Mouse (Mus musculus) forebrain, postnatal 0 days (tissue): ENCODE results near the gene Pcgf2. TPM values are rescaled to one million over a fixed set of nuclear protein-coding genes. Genes with fewer than 3 reads are reported as not detected.
"Not testable (repeated sequence)": the region's sequence is repeated elsewhere in the genome, so short reads cannot be mapped to it uniquely, and the experiment has no call there.

Experiments used
- ATAC-seq: fragments of 200-750 bp; cut with Nextera tagmentation; 2 replicates; pipeline ENCODE4 v1.8.0; 2017; ENCODE audit warnings: mild to moderate bottlenecking, moderate library complexity
- DNase-seq: peaks from one replicate; pipeline ENCODE4 v3.0.0-alpha.2; 2015
- H3K27ac ChIP-seq: fragments of 300-500 bp; sonication (generic); 2 replicates; pipeline ENCODE4 v1.5.1; 2014; ENCODE audit warnings: low read depth, mild to moderate bottlenecking, antibody characterized with exemption, low read length, moderate library complexity, mixed read lengths
- H3K27me3 ChIP-seq: fragments of 300-500 bp; sonication (generic); 2 replicates; pipeline ENCODE4 v1.6.1; 2014; ENCODE audit warnings: mild to moderate bottlenecking, low read length, mixed read lengths; ENCODE audit not compliant: insufficient read depth
- H3K36me3 ChIP-seq: fragments of 300-500 bp; sonication (generic); 2 replicates; pipeline ENCODE4 v1.6.1; 2014; ENCODE audit warnings: mild to moderate bottlenecking, moderate library complexity; ENCODE audit not compliant: insufficient read depth
- H3K4me1 ChIP-seq: fragments of 300-500 bp; sonication (generic); 2 replicates; pipeline ENCODE4 v1.6.1; 2014; ENCODE audit warnings: antibody characterized with exemption; ENCODE audit not compliant: insufficient read depth
- H3K4me2 ChIP-seq: fragments of 300-500 bp; sonication (generic); 2 replicates; pipeline ENCODE4 v1.6.1; 2014; ENCODE audit warnings: low read depth, mild to moderate bottlenecking, moderate library complexity
- H3K4me3 ChIP-seq: fragments of 300-500 bp; sonication (generic); 2 replicates; pipeline ENCODE4 v1.5.1; 2014; ENCODE audit warnings: low read depth, low read length, mixed read lengths
- H3K9ac ChIP-seq: fragments of 300-500 bp; sonication (generic); 2 replicates; pipeline ENCODE4 v1.6.1; 2014; ENCODE audit warnings: mild to moderate bottlenecking
- H3K9me3 ChIP-seq: fragments of 300-500 bp; sonication (generic); 2 replicates; pipeline ENCODE4 v1.6.1; 2016; ENCODE audit warnings: low read length
- CTCF ChIP-seq: sonication (generic); IDR thresholded peaks from 2 replicates; pipeline ENCODE4 v1.5.1; 2016; ENCODE audit warnings: antibody characterized with exemption, control low read depth, low read depth
- WGBS: fragments of 180-500 bp; shearing (Covaris S2); extraction: QIAGEN DNeasy Blood & Tissue Kit; methylation state at CpG from one replicate; pipeline ENCODE4 v1.1.7; 2014; 5-methylcytosine and 5-hydroxymethylcytosine counted together
- polyA plus RNA-seq: library from polyadenylated mRNA; unstranded; fragments of >200 nt; fragmentation: Nextera tagmentation; extraction: Ambion mirVana; gene quantifications from 2 replicates; pipeline ENCODE4 v1.2.1, GENCODE M21; 2015
- total RNA-seq: library from RNA; depleted of rRNA; stranded (reverse); fragments of >200 nt; gene quantifications from 2 replicates; pipeline ENCODE4 v1.2.3, GENCODE M21; 2014

Pcgf2 gene
- total and polyA plus RNA-seq, 2 experiments from 2014 or later: 12.6 to 21.9 TPM

GRCm38 (mm10) chr11:97659990-97660714, 40.1 kb downstream of the Pcgf2 start:
- peak overlapping the region; percentile 78 for H3K9ac ChIP-seq
- H3K27ac ChIP-seq: peak overlapping the region; percentile 67
- H3K4me1 ChIP-seq: peaks cover 14% of the 10 kb centered on the region; the same call in 1 of the 2 replicates
- H3K9me3 ChIP-seq: no peaks in the 10 kb centered on the region
- peak; percentile 78 for DNase-seq
- ATAC-seq: peak; percentile 90
- TF ChIP-seq CTCF: no peak
- WGBS: under 1% methylated on average over 74 of the region's 78 CpGs
- peak overlapping the region; percentile 83 for H3K4me2 ChIP-seq
- peak overlapping the region; percentile 55 for H3K4me3 ChIP-seq
- H3K27me3 ChIP-seq: 0 out of 2 replicates have a peak, but pooled peaks cover 7% of the 10 kb centered on the region
- no peaks in the 10 kb centered on the region for H3K36me3 ChIP-seq

- peak overlapping the region; percentile 78 for H3K9ac ChIP-seq
These were observed 40.9 kb downstream of the Pcgf2 start for GRCm38 (mm10) chr11:97659267-97659989.

GRCm38 (mm10) chr11:97658751-97659266, 41.5 kb downstream of the Pcgf2 start:
- TF ChIP-seq CTCF: no peak
- WGBS: 77% methylated on average over 11 of the region's 11 CpGs
- H3K4me3 ChIP-seq: no peak overlapping the region

More at GRCm38 (mm10) chr11:97659267-97659989, 40.9 kb downstream of the Pcgf2 start:
- Histone ChIP-seq H3K4me2 (peak overlapping the region; percentile 83), H3K27ac (peak overlapping the region; percentile 67; the same call in 1 of the 2 replicates), H3K27me3 (0 out of 2 replicates have a peak, but pooled peaks cover 7% of the 10 kb centered on the region), H3K9me3 (no peaks in the 10 kb centered on the region), H3K4me1 (peaks cover 11% of the 10 kb centered on the region; the same call in 1 of the 2 replicates), H3K4me3 (peak overlapping the region; percentile 55), H3K36me3 (no peaks in the 10 kb centered on the region)
- no peak for DNase-seq
- TF ChIP-seq CTCF: no peak
- no peak for ATAC-seq
- 13% methylated on average over 13 of the region's 13 CpGs for WGBS

GRCm38 (mm10) chr11:97657967-97658366, 42.3 kb downstream of the Pcgf2 start:
- H3K27ac ChIP-seq, H3K4me3 ChIP-seq, DNase-seq, H3K4me2 ChIP-seq, H3K9me3 ChIP-seq, ATAC-seq, H3K36me3 ChIP-seq, H3K9ac ChIP-seq, H3K4me1 ChIP-seq, H3K27me3 ChIP-seq: not testable (repeated sequence)
- WGBS: 93% methylated on average over 6 of the region's 6 CpGs

More at GRCm38 (mm10) chr11:97658751-97659266, 41.5 kb downstream of the Pcgf2 start:
- H3K4me1 ChIP-seq: peaks cover 9% of the 10 kb centered on the region; the same call in 1 of the 2 replicates
- H3K27ac ChIP-seq: no peak overlapping the region
- no peaks in the 10 kb centered on the region for H3K36me3 ChIP-seq
- H3K9ac ChIP-seq: no peak overlapping the region
- no peak for DNase-seq
- no peaks in the 10 kb centered on the region for H3K9me3 ChIP-seq
- H3K4me2 ChIP-seq: peak overlapping the region; percentile 83
- ATAC-seq: no peak
- H3K27me3 ChIP-seq: 0 out of 2 replicates have a peak, but pooled peaks cover 7% of the 10 kb centered on the region

GRCm38 (mm10) chr11:97657184-97657945, 42.9 kb downstream of the Pcgf2 start:
- Histone ChIP-seq H3K9ac (no peak overlapping the region), H3K36me3 (no peaks in the 10 kb centered on the region), H3K4me3 (no peak overlapping the region), H3K9me3 (no peaks in the 10 kb centered on the region), H3K4me1 (peaks cover 9% of the 10 kb centered on the region; the same call in 1 of the 2 replicates), H3K4me2 (no peak overlapping the region), H3K27me3 (0 out of 2 replicates have a peak, but pooled peaks cover 7% of the 10 kb centered on the region), H3K27ac (no peak overlapping the region)
- TF ChIP-seq CTCF: no peak
- no peak for ATAC-seq
- no peak for DNase-seq
- 51% methylated on average over 5 of the region's 6 CpGs for WGBS

- no peak for TF ChIP-seq CTCF
- Histone ChIP-seq H3K27me3 (0 out of 2 replicates have a peak, but pooled peaks cover 7% of the 10 kb centered on the region), H3K4me1 (peaks cover 9% of the 10 kb centered on the region; the same call in 1 of the 2 replicates), H3K4me3 (no peak overlapping the region), H3K27ac (no peak overlapping the region), H3K9me3 (no peaks in the 10 kb centered on the region), H3K9ac (no peak overlapping the region), H3K4me2 (no peak overlapping the region), H3K36me3 (no peaks in the 10 kb centered on the region)
- ATAC-seq (no peak), DNase-seq (no peak)
- 73% methylated on average over 14 of the region's 14 CpGs for whole genome bisulfite sequencing
These were observed 43.9 kb downstream of the Pcgf2 start for GRCm38 (mm10) chr11:97656269-97656971.
